Mouse (Mus musculus) bone marrow, adult 2 months (tissue): ENCODE data around the gene Frem2. TPM values are rescaled to one million over a fixed set of nuclear protein-coding genes. Genes with fewer than 3 reads are reported as not detected.

ENCODE experiments used
- H3K27ac ChIP-seq: fragments of 200-500 bp; 2 replicates; pipeline ENCODE4 v1.5.1; 2012; ENCODE audit warnings: low read depth, mild to moderate bottlenecking, control low read depth, inconsistent platforms, low read length; ENCODE audit not compliant: control insufficient read depth, poor library complexity, insufficient read depth
- H3K4me1 ChIP-seq: fragments of 200-500 bp; 2 replicates; pipeline ENCODE4 v1.6.1; 2011; ENCODE audit warnings: low read length; ENCODE audit not compliant: control insufficient read depth, insufficient read depth
- H3K4me3 ChIP-seq: fragments of 200-500 bp; replicated peaks from 2 replicates; pipeline ENCODE3; 2011; ENCODE audit warnings: mild to moderate bottlenecking, low read depth, low read length, control low read depth; ENCODE audit not compliant: control insufficient read depth
- CTCF ChIP-seq: fragments of 200-500 bp; IDR thresholded peaks from 2 replicates; pipeline ENCODE4 v1.5.1; 2011; ENCODE audit warnings: low read length, control low read depth; ENCODE audit not compliant: control insufficient read depth, insufficient read depth
- POLR2A ChIP-seq: fragments of 200-500 bp; IDR thresholded peaks from 2 replicates; pipeline ENCODE4 v1.6.1; 2011; ENCODE audit warnings: low read depth, mild to moderate bottlenecking, control low read depth, low read length, borderline replicate concordance; ENCODE audit not compliant: control insufficient read depth
- WGBS: fragments of 180-500 bp; shearing (Covaris S2); methylation state at CpG from one replicate; pipeline ENCODE4 v1.1.7; 2018; 5-methylcytosine and 5-hydroxymethylcytosine counted together
- polyA plus RNA-seq: library from polyadenylated mRNA; stranded (reverse); fragments of >200 nt; gene quantifications from 2 replicates; pipeline ENCODE4 v1.2.4, GENCODE M21; 2011; ENCODE audit warnings: low replicate concordance; ENCODE audit not compliant: missing spikeins, insufficient read depth, insufficient read length

Gene Frem2
- polyA plus RNA-seq, 1 experiment: 0.22 TPM

- WGBS: 51% methylated on average over 6 of the region's 6 CpGs
- Histone ChIP-seq H3K4me1 (no peaks in the 10 kb centered on the region; the same call in 1 of the 2 replicates), H3K27ac (no peak overlapping the region), H3K4me3 (no peak overlapping the region)
- TF ChIP-seq CTCF (peak; percentile 48; the same call in 1 of the 2 replicates), POLR2A (no peak)
Measured at GRCm38 (mm10) chr3:53475889-53476288, 181.3 kb downstream of the Frem2 start.

- TF ChIP-seq POLR2A: no peak
- no peak for TF ChIP-seq CTCF
- Histone ChIP-seq H3K4me1 (no peaks in the 10 kb centered on the region; the same call in 1 of the 2 replicates), H3K4me3 (no peak overlapping the region), H3K27ac (no peak overlapping the region)
- 77% methylated on average over 4 of the region's 4 CpGs for WGBS
Measured at GRCm38 (mm10) chr3:53474179-53474578, 183.0 kb downstream of the Frem2 start.

- TF ChIP-seq CTCF (no peak), POLR2A (no peak)
- H3K4me3 ChIP-seq: no peak overlapping the region
- H3K4me1 ChIP-seq: no peaks in the 10 kb centered on the region; the same call in 1 of the 2 replicates
- 95% methylated on average over 5 of the region's 5 CpGs for WGBS
- H3K27ac ChIP-seq: no peak overlapping the region
Measured at GRCm38 (mm10) chr3:53472061-53472460, 185.1 kb downstream of the Frem2 start.

GRCm38 (mm10) chr3:53469650-53470049 lies 187.5 kb downstream of the Frem2 start:
- Histone ChIP-seq H3K27ac (no peak overlapping the region), H3K4me1 (peaks cover under 1% of the 10 kb centered on the region), H3K4me3 (no peak overlapping the region)
- TF ChIP-seq POLR2A (no peak), CTCF (no peak)
- 81% methylated on average over 5 of the region's 5 CpGs for WGBS

GRCm38 (mm10) chr3:53467356-53467755 lies 189.8 kb downstream of the Frem2 start:
- 77% methylated on average over 5 of the region's 5 CpGs for WGBS
- no peak overlapping the region for H3K27ac ChIP-seq
- peaks cover 1% of the 10 kb centered on the region; the same call in 1 of the 2 replicates for H3K4me1 ChIP-seq
- no peak overlapping the region for H3K4me3 ChIP-seq
- TF ChIP-seq CTCF (no peak), POLR2A (no peak)

GRCm38 (mm10) chr3:53466481-53466880 lies 190.7 kb downstream of the Frem2 start:
- TF ChIP-seq POLR2A (no peak), CTCF (no peak)
- no peak overlapping the region for H3K27ac ChIP-seq
- H3K4me1 ChIP-seq: peaks cover 1% of the 10 kb centered on the region; the same call in 1 of the 2 replicates
- 32% methylated on average over 9 of the region's 9 CpGs for WGBS
- H3K4me3 ChIP-seq: no peak overlapping the region

- H3K4me1 ChIP-seq: peaks cover 1% of the 10 kb centered on the region; the same call in 1 of the 2 replicates
- WGBS: 38% methylated on average over 6 of the region's 6 CpGs
- H3K27ac ChIP-seq: no peak overlapping the region
- TF ChIP-seq CTCF (no peak), POLR2A (no peak)
- H3K4me3 ChIP-seq: no peak overlapping the region
Measured at GRCm38 (mm10) chr3:53465330-53465729, 191.8 kb downstream of the Frem2 start.

- no peak overlapping the region for H3K27ac ChIP-seq
Measured at GRCm38 (mm10) chr3:53464146-53464698, 192.9 kb downstream of the Frem2 start.

More at GRCm38 (mm10) chr3:53464146-53464698, 192.9 kb downstream of the Frem2 start:
- peak overlapping the region; percentile 89 for H3K4me3 ChIP-seq
- under 1% methylated on average over 20 of the region's 20 CpGs for WGBS
- H3K4me1 ChIP-seq: peaks cover 1% of the 10 kb centered on the region; the same call in 1 of the 2 replicates
- TF ChIP-seq CTCF (no peak), POLR2A (no peak)

Other genes starting within 250 kb of the Frem2 start
- 1.9 and 4.0 TPM in 2 replicates for gene Nhlrc3, start 194.0 kb downstream of the Frem2 start, polyA plus RNA-seq
- gene Proser1, start 193.7 kb downstream of the Frem2 start, polyA plus RNA-seq: 4.4 and 6.0 TPM in 2 replicates
- gene Stoml3, start 168.7 kb downstream of the Frem2 start, polyA plus RNA-seq: not detected in 2 replicates
- gene Gm10985, start 187.7 kb upstream of the Frem2 start, polyA plus RNA-seq: not detected in 2 replicates
- gene Ufm1, start 206.5 kb upstream of the Frem2 start, polyA plus RNA-seq: 30.3 and 40.7 TPM in 2 replicates